Mouse (Mus musculus) adrenal gland, adult 18-20 months (tissue): ENCODE results near the gene Tmtc2. TPM values are rescaled to one million over a fixed set of nuclear protein-coding genes. Genes with fewer than 3 reads are reported as not detected.

Experiments
- DNase-seq, 2 experiments: peaks; one replicate each; pipeline ENCODE4 v3.0.0; 2021 to 2022; ENCODE audit warnings: low spot score in 2 of 2
- long read RNA-seq, 2 experiments: library from polyadenylated mRNA; stranded (forward); transcript quantifications; one replicate each; pipeline ENCODE4 v2.0.0; 2021
- total RNA-seq, 2 experiments: library from RNA; stranded (reverse); gene quantifications; 1 replicate in 1 of 2; 2 replicates in 1 of 2; pipeline ENCODE4 v1.2.3; 2021

Tmtc2 gene
- total RNA-seq: 1 to 10 TPM; 3.0 to 5.2 TPM
- long read RNA-seq, experiment 1, full-length matches to known transcripts: 1 of 1 reads
- long read RNA-seq, experiment 1, partial matches to known transcripts: 0 of 1 reads
- long read RNA-seq, experiment 1, other reads (novel, unspliced or antisense): 0 of 1 reads
- long read RNA-seq, experiment 2, partial matches to known transcripts: 0 of 1 reads
- long read RNA-seq, experiment 2, other reads (novel, unspliced or antisense): 1 of 1 reads

DNA sequence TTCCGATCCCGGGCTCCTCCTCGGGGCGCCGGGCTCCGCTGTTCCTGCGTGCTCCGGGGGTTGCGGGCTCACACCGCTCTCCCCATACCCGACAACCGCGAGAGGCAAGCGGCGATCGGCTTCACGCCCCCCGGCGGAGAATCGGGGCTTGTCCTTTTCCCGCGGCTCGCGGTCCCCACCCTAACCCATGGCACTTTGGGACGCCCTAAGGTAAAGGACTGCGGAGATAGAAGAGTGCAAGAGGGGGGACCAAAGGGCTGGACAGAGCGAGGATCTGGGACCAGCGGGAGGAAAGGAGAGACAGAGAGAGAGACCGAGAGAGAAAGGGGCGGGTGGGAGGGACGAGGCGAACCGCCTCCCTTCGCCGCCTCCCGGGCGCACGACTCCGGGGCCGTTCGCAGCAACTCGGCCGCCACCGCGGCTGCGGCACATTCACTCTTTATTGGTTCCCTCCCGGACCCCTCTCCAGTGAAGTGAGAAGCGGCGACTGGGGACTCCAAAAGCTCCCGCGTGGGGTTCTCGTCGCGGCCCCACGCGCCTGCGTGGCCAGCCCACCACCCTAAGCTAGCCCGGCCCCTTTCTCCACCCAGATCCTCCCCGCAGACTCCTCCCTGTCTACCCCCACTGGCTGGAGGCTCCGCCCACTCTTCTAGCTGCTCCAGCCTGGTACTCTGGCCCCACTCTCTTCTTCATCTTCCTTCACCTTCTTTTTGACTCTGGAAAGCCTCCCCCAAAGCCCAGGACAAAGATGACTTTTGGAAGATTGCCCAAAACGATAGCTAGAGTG lies at the start of gene Tmtc2:
Tmtc2 (minus strand) TSS at position 544 of the 787 bp plus-strand sequence.
- DNase-seq: peak; percentile 77 to 85

DNA sequence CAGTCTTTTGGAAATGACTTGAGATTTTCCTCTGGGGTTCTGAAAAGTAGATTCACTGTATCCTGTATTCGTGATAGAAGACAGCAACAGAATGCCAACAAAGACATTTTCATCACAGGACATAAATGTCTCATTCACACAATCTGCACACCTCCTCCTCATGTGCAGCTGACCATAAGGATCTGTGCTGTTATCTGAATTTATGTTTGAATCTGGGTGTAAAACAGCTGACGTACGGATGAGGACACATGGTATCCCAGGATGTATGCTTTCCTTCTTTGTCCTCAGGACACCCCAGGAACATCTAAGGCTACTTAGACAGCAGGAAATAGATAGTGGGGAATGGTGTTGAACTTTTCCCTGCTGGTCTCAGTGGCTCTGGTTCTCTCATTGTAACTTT lies 37.9 kb upstream of the Tmtc2 start:
- DNase-seq: no peak

DNA sequence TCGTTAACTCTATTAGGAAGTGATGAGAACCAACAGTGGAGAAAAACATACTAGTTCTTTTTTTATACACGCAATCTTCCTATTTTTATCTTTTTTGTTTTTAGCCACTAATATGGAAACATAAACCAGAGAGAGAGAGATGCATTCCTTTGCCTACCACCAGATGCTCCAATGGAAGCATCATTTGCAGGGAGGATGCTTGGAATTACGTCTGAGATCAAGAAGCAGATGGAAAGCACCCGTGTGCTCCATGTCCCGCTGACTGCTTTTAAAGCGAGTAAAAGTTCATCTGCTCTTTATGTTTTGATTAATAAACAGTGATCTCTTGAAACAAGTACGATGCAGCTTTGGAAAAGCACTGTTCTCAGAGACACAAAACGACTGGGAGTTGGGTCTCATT lies 24.6 kb upstream of the Tmtc2 start:
- no peak for DNase-seq

DNA sequence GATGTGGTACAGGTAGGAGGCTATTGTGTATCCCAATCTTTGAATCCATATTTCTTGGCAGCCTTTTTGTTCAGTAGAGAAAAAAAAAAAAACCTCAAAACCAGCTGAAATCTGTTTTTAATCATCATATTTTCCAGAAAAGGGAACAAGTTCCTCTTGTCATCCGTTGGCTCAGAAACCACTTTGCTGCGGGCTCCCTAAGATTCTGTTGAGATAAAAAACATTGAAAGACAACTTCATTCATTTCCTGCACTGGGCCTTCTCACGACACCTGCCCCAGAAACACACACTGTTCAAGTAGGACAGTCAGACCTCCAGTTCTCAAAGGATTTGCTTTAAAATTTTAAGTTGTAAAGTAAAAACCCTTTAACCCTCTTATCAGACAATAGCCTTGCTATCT lies 23.0 kb upstream of the Tmtc2 start:
- no peak for DNase-seq

- DNase-seq: no peak
These were observed 21.3 kb upstream of the Tmtc2 start for GRCm38 (mm10) chr10:105595480-105596102.

DNA sequence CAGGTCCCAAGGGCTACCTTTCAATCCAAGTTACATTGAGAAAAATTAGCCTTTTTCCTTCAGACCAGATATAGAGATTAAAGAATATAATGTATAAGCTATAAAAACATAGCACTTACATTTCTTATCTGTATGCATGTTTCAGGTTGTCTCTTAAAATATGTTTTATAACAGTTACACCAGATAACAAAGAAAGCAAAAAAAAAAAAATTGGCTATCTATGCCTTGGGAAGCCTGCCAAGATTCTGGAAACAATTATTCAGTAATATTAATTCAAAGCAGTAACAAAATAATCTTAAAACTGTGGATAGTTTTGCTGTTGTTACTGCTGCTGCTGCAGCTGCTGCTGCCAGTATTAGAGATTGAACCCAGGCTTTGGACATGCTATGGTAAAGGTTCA lies 13.9 kb upstream of the Tmtc2 start:
- no peak for DNase-seq

GRCm38 (mm10) chr10:105579318-105579717 lies 5.1 kb upstream of the Tmtc2 start:
- no peak for DNase-seq

DNA sequence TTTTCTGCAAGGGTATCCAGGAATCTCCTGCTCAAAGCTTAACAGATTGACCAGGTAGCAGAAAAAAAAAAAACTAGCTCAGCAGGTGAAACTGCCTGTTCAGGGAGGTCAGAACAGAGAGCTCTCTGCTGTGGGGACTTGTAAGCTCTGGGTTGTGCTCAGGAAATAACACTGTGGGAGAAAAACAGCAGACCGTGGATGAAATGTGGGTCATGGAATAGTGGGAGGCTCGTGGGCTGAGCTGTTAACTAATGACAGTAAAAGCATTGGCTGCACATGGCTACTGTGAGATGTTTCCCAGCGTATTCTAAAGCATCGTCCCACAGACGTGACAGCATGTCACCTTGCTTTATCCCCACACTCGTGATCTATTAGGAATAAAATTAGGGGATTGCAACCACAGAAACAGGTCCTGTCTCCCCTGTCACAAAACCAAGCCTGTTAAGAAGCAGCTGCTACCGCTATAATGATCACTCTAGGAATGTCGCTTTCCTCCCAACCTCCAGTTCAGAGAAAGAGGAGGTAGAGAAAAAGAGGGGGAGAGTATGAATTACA lies 4.1 kb upstream of the Tmtc2 start:
- no peak for DNase-seq

GRCm38 (mm10) chr10:105574695-105575660 lies 727 bp upstream of the Tmtc2 start:
- DNase-seq: peak; percentile 91 to 92

GRCm38 (mm10) chr10:105573306-105573907 lies 844 bp downstream of the Tmtc2 start:
- peak; percentile 21 to 30 for DNase-seq

GRCm38 (mm10) chr10:105572829-105573228 lies 1.4 kb downstream of the Tmtc2 start:
- DNase-seq: no peak

GRCm38 (mm10) chr10:105572301-105572700 lies 1.9 kb downstream of the Tmtc2 start:
- no peak for DNase-seq

- no peak for DNase-seq
These were observed 2.4 kb downstream of the Tmtc2 start for GRCm38 (mm10) chr10:105571831-105572230.

DNA sequence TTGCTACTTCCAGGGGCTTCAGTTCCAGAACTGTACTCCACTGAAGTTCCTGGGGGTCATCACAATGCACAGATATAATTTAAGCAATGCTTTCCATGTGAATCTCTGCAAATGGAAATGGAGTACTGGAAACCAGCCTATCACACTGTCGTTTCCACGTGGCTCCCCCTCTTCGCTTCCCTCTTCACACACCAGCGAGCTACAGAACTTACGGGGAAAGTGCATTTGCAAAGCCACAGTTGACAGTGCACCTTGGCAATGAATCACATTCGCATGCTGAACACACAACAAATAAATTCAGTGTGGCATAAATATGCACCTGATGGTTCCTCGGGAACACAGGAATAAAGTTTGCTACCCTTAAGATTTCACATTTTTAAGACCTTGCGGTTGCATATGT lies 3.2 kb downstream of the Tmtc2 start:
- no peak for DNase-seq

DNA sequence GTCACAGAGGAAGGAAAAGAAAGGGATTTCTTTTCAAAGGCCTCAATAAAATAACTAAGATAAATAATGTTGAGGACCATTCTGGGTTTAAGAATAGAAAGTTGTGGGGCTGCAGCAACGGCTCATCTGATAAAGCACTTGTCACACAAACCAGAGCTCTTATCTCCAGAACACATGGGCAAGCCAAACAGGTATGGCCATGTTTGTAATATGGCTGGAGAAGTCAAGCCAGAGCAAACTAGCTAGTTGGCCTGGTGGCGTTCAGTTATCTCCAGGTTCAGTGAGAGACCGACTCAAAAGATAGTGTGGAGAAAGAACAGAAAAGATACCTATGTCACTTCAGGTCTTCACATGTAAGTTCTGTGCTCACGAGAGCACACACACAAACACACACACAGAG lies 4.7 kb downstream of the Tmtc2 start:
- no peak for DNase-seq

DNA sequence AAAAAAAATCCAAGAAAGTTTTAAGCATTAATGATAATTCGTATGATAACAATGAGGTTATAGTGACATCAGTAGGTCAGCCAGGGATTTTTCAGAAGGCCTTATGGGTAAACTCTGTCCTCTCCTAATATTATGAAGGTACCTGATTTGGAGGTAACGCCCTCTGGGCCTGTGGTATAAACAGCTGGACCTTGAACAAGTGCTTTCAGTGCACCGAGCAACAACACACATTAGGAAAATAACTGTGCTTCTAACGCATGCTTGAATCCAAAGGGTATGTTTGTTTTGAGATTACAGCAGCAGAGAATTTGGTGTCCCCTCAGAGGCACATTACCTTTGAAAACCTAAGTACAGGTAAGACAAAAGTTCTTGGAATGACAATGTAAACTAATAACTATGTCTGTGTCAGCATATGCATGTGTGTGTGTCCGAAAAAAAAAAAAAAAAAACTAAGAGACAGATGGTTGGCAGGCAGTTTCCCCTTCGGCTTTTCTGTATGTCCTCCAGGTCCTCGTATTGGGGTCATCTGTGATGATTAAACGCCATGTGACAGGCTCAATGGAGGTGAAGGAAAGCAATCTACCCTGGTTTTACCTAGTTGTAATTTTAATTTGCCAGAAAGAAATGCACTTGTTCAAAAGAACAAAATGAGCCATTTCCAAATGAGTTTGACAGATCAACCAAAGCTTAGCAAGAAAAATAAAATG lies 6.3 kb downstream of the Tmtc2 start:
- DNase-seq: no peak

DNA sequence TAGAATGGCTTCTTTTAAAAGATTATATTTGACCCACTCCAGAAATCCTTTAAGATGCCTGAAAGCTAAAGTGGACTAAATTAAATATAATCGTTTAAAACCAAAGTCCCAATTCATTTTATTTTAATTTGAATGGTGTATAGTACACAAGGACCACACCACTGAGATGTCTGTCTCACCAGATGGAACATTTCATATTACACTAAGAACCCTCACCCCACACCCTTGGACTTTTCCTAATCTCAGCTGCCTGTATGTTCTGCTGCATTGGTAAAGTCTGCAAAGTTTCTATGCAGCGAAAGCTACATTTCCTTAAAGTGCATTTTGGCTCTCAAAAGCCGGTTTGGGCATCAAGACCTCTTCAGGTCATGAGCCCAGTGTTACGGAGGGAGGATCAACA lies 12.7 kb downstream of the Tmtc2 start:
- DNase-seq: no peak

GRCm38 (mm10) chr10:105557581-105557980 lies 16.7 kb downstream of the Tmtc2 start:
- no peak for DNase-seq

DNA sequence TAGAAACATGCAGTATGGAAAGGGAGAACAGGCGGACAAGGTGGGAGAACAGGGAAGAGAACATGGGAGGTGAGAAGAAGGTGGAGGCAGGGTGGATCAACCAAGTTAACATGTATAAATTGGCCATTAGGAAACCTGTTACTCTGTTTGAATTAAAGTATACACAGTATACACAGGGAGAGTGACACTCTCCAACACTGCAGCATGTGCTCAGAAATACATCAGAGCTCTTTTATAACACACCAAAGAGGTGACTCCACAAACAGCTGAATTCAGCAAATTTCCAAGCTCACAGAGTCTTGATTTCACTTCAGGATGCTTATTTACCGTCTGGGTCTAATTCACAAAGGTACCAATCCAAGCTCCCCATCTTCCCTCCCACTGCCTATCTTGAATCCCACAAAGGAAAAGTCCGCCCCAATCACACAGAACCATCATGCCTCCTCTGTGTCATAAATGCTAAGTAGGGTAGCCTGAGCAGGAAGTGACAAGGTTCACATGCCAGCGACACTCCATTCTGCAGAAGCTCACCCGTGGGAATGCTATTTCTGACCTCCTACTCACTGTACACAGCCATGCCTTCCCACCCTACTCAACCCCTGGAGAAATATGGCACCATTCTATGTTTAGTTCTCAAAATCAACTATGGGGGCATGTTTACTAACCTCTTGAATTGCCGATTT lies 17.2 kb downstream of the Tmtc2 start:
- DNase-seq: no peak
